ENCODE assay signal across 8 mouse cellular contexts in the genomic region with DNA sequence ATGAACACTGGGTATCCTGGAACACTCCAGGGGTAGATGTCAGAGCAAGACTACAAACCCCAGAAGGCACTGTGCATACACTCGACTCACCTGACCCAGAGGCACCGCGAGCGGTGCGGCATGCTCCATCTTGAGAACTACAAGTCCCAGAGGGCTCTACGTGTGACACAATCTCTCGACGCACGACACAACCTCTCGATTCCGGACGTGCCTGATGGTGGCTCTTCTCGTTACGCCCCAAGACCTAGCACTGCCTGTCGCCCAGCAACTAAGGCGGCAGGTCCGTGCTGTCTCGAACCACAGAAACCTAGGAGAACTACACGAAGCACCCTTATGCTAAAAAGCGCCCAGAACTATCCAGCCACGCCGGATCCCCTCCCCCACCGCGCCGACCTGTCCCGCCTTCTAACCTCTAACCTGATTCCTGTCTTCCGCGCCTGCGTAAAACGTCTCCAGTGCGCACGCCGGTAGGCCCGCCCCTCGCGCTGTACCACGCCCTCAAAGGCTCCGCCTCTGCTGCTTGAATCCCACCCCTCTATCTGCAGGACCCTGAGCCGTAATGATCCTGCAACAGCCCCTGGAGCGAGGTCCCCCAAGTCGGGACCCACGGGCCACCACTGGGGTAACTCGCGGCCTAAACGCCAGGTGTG. TPM values are rescaled to one million over a fixed set of nuclear protein-coding genes. Genes with fewer than 3 reads are reported as not detected.
DNase-seq lines count a peak whose midpoint lies in the region; ATAC-seq and TF ChIP-seq lines count a peak whose summit lies in the region.

A gene (plus strand): TSS at position 173 of the 650 bp plus-strand sequence.
A gene (minus strand): TSS at position 459 of the 650 bp plus-strand sequence.

- DNase-seq in A20 (ENCODE audit: low read depth, low spot score): peak; percentile 98
- peak; percentile 93 to 95 for DNase-seq in heart, adult 9 months (ENCODE audit: low spot score in 2 of 2)
- DNase-seq in monocyte, adult 2 months (ENCODE audit: low read depth in 1 of 2, low spot score in 2 of 2): peak; percentile 65 to 85
- peak; percentile 91 to 95 for DNase-seq in spleen, postnatal 36 days (ENCODE audit: low spot score in 2 of 2)

- peak within 1 kb of the TSS; percentile 74 for H3K27ac ChIP-seq in bone marrow macrophage, adult 2 months (ENCODE audit: insufficient read depth, low read depth, low read length)
- H3K27ac ChIP-seq in embryonic fibroblast, embryonic 13.5 days (ENCODE audit: insufficient read depth, low read length): peak within 1 kb of the TSS; percentile 98
- peak within 1 kb of the TSS; percentile 79 for H3K27ac ChIP-seq in kidney, embryonic 14.5 days (ENCODE audit: low read depth, low read length)
- peak within 1 kb of the TSS; percentile 86 for H3K27ac ChIP-seq in limb, embryonic 15.5 days

- H3K36me3 ChIP-seq in kidney, embryonic 14.5 days (ENCODE audit: control insufficient read depth, insufficient read depth, low read length): peaks cover 17% of the 10 kb centered on the region; the same call in 1 of the 2 replicates
- peaks cover 21% of the 10 kb centered on the region for H3K36me3 ChIP-seq in limb, embryonic 15.5 days

- TF ChIP-seq POLR2A in bone marrow macrophage, adult 2 months (IDR thresholded peaks at IDR 0.05; ENCODE audit: borderline replicate concordance, low read depth, low read length): no peak
- peak; percentile 63 for TF ChIP-seq POLR2A in embryonic fibroblast, embryonic 13.5 days (IDR thresholded peaks at IDR 0.05; ENCODE audit: low read depth, low read length)

- H3K27me3 ChIP-seq in kidney, embryonic 14.5 days (ENCODE audit: control insufficient read depth, insufficient read depth, low read length): no peaks in the 10 kb centered on the region; the same call in 1 of the 2 replicates
- peaks cover 3% of the 10 kb centered on the region; the same call in 1 of the 2 replicates for H3K27me3 ChIP-seq in limb, embryonic 15.5 days

- H3K4me3 ChIP-seq in bone marrow macrophage, adult 2 months (ENCODE audit: insufficient read depth, low read length): peak within 1 kb of the TSS; percentile 69
- peak within 1 kb of the TSS; percentile 83 for H3K4me3 ChIP-seq in embryonic fibroblast, embryonic 13.5 days (ENCODE audit: insufficient read depth, low read length)
- H3K4me3 ChIP-seq in kidney, embryonic 14.5 days (ENCODE audit: low read length): peak within 1 kb of the TSS; percentile 59
- peak within 1 kb of the TSS; percentile 64 for H3K4me3 ChIP-seq in limb, embryonic 15.5 days

- WGBS in kidney, embryonic 14.5 days: under 1% methylated on average over 45 of the region's 45 CpGs
- WGBS in limb, embryonic 15.5 days: 1% methylated on average over 45 of the region's 45 CpGs

- H3K9ac ChIP-seq in kidney, embryonic 14.5 days (ENCODE audit: low read depth, low read length): peak within 1 kb of the TSS; percentile 66
- peak within 1 kb of the TSS; percentile 55 for H3K9ac ChIP-seq in limb, embryonic 15.5 days

- peak; percentile 90 for ATAC-seq in kidney, embryonic 14.5 days (ENCODE audit: low FRiP score, low TSS enrichment)
- ATAC-seq in limb, embryonic 15.5 days (ENCODE audit: insufficient number of reproducible peaks, low FRiP score, low TSS enrichment, low read depth): peak; percentile 91

- no peak for TF ChIP-seq CTCF in bone marrow macrophage, adult 2 months (IDR thresholded peaks at IDR 0.05; ENCODE audit: low read depth, low read length)
- no peak for TF ChIP-seq CTCF in embryonic fibroblast, embryonic 13.5 days (IDR thresholded peaks at IDR 0.05; ENCODE audit: borderline replicate concordance, insufficient read depth, low read length)

- no peaks in the 10 kb centered on the region for H3K9me3 ChIP-seq in kidney, embryonic 14.5 days (ENCODE audit: control insufficient read depth, low read length)
- no peaks in the 10 kb centered on the region for H3K9me3 ChIP-seq in limb, embryonic 15.5 days

- peaks cover 17% of the 10 kb centered on the region for H3K4me1 ChIP-seq in bone marrow macrophage, adult 2 months (ENCODE audit: control insufficient read depth, insufficient read depth, low read length)
- H3K4me1 ChIP-seq in embryonic fibroblast, embryonic 13.5 days (ENCODE audit: control insufficient read depth, insufficient read depth, low read length): no peaks in the 10 kb centered on the region; the same call in 1 of the 2 replicates
- H3K4me1 ChIP-seq in kidney, embryonic 14.5 days (ENCODE audit: control insufficient read depth, insufficient read depth, low read length): peaks cover 38% of the 10 kb centered on the region; the same call in 1 of the 2 replicates
- H3K4me1 ChIP-seq in limb, embryonic 15.5 days: peaks cover 42% of the 10 kb centered on the region

- H3K4me2 ChIP-seq in kidney, embryonic 14.5 days (replicated peaks; ENCODE audit: low read depth, low read length): peak within 1 kb of the TSS; percentile 56
- peak within 1 kb of the TSS; percentile 95 for H3K4me2 ChIP-seq in limb, embryonic 15.5 days

RNA-seq across cellular contexts. Expression of the first gene that starts in this region (rescaled TPM):
- polyA plus RNA-seq in bone marrow macrophage, adult 2 months (2012; ENCODE audit: insufficient read depth, insufficient read length, missing spikeins): 101 and 118 TPM in 2 replicates
- 146 and 164 TPM in 2 replicates for polyA plus RNA-seq in embryonic fibroblast, embryonic 13.5 days (2011; ENCODE audit: insufficient read length, low read depth, missing spikeins)
- polyA plus RNA-seq in kidney, embryonic 14.5 days (2014; fragmentation: Nextera tagmentation; extraction: Ambion mirVana): 61.9 and 83.8 TPM in 2 replicates
- 84.2 and 99.2 TPM in 2 replicates for polyA plus RNA-seq in limb, embryonic 15.5 days (2015; fragmentation: Nextera tagmentation; extraction: Ambion mirVana)

RNA-seq across cellular contexts. Expression of the second gene that starts in this region (rescaled TPM):
- 20.9 and 23.4 TPM in 2 replicates for polyA plus RNA-seq in bone marrow macrophage, adult 2 months (2012; ENCODE audit: insufficient read depth, insufficient read length, missing spikeins)
- polyA plus RNA-seq in embryonic fibroblast, embryonic 13.5 days (2011; ENCODE audit: insufficient read length, low read depth, missing spikeins): 15.7 and 20.1 TPM in 2 replicates
- 53.0 and 62.9 TPM in 2 replicates for polyA plus RNA-seq in kidney, embryonic 14.5 days (2014; fragmentation: Nextera tagmentation; extraction: Ambion mirVana)
- 38.8 and 43.2 TPM in 2 replicates for polyA plus RNA-seq in limb, embryonic 15.5 days (2015; fragmentation: Nextera tagmentation; extraction: Ambion mirVana)

Comparison
In these comparisons a context has a peak if more than half of its experiments do, and no peak if none do; other contexts are left out.
1. Peak in every context shown above with its lines: DNase-seq, ATAC-seq, H3K4me3 ChIP-seq and H3K27ac ChIP-seq.